Mouse (Mus musculus) ES-Bruce4 (cell line): ENCODE results near the gene Gm1604a.
"Not testable (repeated sequence)": the region's sequence is repeated elsewhere in the genome, so short reads cannot be mapped to it uniquely, and the experiment has no call there.

Source experiments
- CTCF ChIP-seq: IDR thresholded peaks from one replicate; pipeline ENCODE4 v1.8.1; 2011; ENCODE audit warnings: low read depth, low read length
- EP300 ChIP-seq: IDR thresholded peaks from 2 replicates; pipeline ENCODE4 v1.6.1; 2011; ENCODE audit warnings: low read depth, low read length; ENCODE audit not compliant: insufficient read depth
- POLR2A ChIP-seq: IDR thresholded peaks from one replicate; pipeline ENCODE4 v1.8.1; 2011; ENCODE audit warnings: low read length; ENCODE audit not compliant: insufficient read depth

DNA sequence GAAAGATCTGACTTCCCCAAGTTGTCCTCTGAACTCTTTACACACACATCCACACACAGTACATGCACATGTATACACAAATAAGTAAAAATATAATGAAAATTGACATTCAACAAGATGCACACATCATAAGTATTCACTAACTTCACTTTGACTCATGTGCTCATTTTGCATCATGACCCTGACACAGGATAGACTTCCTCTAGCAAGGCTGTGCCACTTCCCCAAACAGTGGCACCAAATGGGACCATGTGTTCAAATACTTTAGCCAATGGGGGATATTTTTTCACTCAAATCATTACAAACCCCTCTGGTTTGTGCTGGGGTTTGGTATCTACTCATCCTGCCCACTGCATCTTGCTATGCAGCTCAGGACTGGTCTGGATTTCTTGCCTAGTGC is 16.5 kb upstream of the Gm1604a start:
- not testable (repeated sequence) for TF ChIP-seq CTCF, EP300, POLR2A
